Mouse (Mus musculus) liver, adult 2 months (tissue): ENCODE data around the gene Arid5b.

Source experiments
- CTCF ChIP-seq: fragments of 200-500 bp; IDR thresholded peaks from 2 replicates; pipeline ENCODE4 v1.5.1; 2011; ENCODE audit warnings: low read depth, low read length, control low read depth
- POLR2A ChIP-seq: fragments of 200-500 bp; IDR thresholded peaks from 2 replicates; pipeline ENCODE4 v1.6.1; 2011; ENCODE audit warnings: low read length, control low read depth; ENCODE audit not compliant: insufficient read depth; ENCODE audit errors: extremely low read depth

DNA sequence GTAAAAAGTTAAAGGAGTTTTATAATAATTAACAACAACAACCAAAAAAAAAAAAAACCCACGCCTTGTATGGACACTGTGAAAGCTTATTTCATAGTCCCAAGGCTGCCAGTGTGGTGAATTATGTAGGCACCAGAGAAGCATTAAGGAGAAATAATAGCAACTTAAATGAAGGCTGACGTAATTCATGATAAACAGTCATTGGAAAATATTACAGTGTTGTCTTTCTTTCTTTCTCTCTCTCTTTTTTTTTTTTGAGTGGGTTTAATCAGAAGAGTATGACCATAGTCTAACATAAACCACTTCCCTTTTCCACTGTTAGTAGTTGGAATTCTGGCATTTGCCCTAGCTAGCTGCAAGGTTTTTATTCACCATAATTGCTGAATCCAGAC lies 111.8 kb downstream of the Arid5b start:
- no peak for TF ChIP-seq POLR2A
- TF ChIP-seq CTCF, result no peak
